14 mouse cellular contexts compared by ENCODE assay signal in the genomic region with DNA sequence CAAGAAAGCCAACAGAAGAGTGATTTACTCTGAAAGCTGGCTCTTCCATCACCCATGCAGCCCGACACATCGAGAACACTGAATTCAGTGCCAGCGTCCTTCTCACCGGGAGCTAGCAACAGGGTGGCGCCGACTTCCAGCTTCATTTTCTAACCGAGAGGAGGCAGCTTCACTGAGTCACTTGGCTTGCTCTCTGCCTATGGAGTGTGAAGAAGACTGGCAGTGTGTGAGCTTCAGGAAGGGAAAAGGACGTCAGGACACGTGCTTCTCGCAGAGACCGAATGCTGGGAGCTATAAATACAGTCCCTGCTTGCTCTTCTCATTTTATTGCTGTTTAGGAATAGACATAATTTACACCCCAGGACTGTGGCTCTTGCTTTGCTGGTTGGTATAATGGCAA.
DNase-seq lines count a peak whose midpoint lies in the region; ATAC-seq lines count a peak whose summit lies in the region.
"Had no signal": no experiment of that assay in that cellular context is flagged by ENCODE, and none has a peak within 500 bp of the region (broad histone marks: within the 10 kb centered on the region; RNA-seq: fewer than 3 reads in every experiment).

No protein-coding gene starts in this region.

- no peaks in the 10 kb centered on the region for H3K4me1 ChIP-seq in midbrain, embryonic 14.5 days (ENCODE audit: control insufficient read depth, insufficient read depth, low read length)
- H3K4me1 ChIP-seq: liver, embryonic 13.5 days; stomach, embryonic 15.5 days had no signal

- ATAC-seq in midbrain, embryonic 14.5 days (ENCODE audit: low FRiP score, low TSS enrichment) = no peak
- ATAC-seq: midbrain, embryonic 16.5 days had no signal

- intact Hi-C loops in left cerebral cortex, postnatal 4 days (cut with DNase I) = no loop called here

- no peaks in the 10 kb centered on the region for H3K27me3 ChIP-seq in midbrain, embryonic 14.5 days (ENCODE audit: control insufficient read depth, insufficient read depth, low read length)
- H3K27me3 ChIP-seq: liver, embryonic 13.5 days; stomach, embryonic 15.5 days had no signal

- no peak overlapping the region for H3K27ac ChIP-seq in midbrain, embryonic 14.5 days (replicated peaks; ENCODE audit: low read depth, low read length)
- H3K27ac ChIP-seq: liver, embryonic 13.5 days; stomach, embryonic 15.5 days had no signal

- peak; percentile 66 for DNase-seq in left cerebral cortex, adult 11 months (ENCODE audit: low spot score)
- DNase-seq in left cerebral cortex, postnatal 4 days = no peak
- DNase-seq in frontal cortex, postnatal 36 days (ENCODE audit: low spot score in 2 of 2) = peak; percentile 77 to 86
- peak; percentile 75 to 81 for DNase-seq in left cerebral cortex, adult 9 months (ENCODE audit: low spot score in 2 of 2)
- DNase-seq in right cerebral cortex, postnatal 36 days (ENCODE audit: low spot score in 2 of 2) = peak; percentile 72 to 81
- no peak for DNase-seq in midbrain, embryonic 14.5 days
- no peak for DNase-seq in natural killer cell, adult 2 months (ENCODE audit: low spot score in 2 of 2)
- DNase-seq in adrenal gland, postnatal 4 days (ENCODE audit: low spot score in 2 of 2) = no peak
- DNase-seq: kidney, postnatal 36 days; liver, embryonic 13.5 days; lung, postnatal 36 days had no signal

- no peak overlapping the region for H3K4me2 ChIP-seq in midbrain, embryonic 14.5 days (ENCODE audit: low read length)
- H3K4me2 ChIP-seq: heart, embryonic 11.5 days; liver, embryonic 13.5 days; stomach, embryonic 15.5 days had no signal

- H3K9me3 ChIP-seq in midbrain, embryonic 14.5 days (ENCODE audit: control insufficient read depth, low read length) = no peaks in the 10 kb centered on the region
- H3K9me3 ChIP-seq: liver, embryonic 13.5 days; stomach, embryonic 15.5 days had no signal

- no peak overlapping the region for H3K4me3 ChIP-seq in midbrain, embryonic 14.5 days (replicated peaks; ENCODE audit: low read depth, low read length)
- H3K4me3 ChIP-seq: liver, embryonic 13.5 days; stomach, embryonic 15.5 days had no signal

- no peak overlapping the region for H3K9ac ChIP-seq in midbrain, embryonic 14.5 days (replicated peaks; ENCODE audit: low read length)
- H3K9ac ChIP-seq: liver, embryonic 13.5 days; stomach, embryonic 15.5 days had no signal

- WGBS in midbrain, embryonic 14.5 days = 84% methylated on average over 11 of the region's 11 CpGs

- H3K36me3 ChIP-seq in midbrain, embryonic 14.5 days (ENCODE audit: control insufficient read depth, insufficient read depth, low read length) = no peaks in the 10 kb centered on the region
- H3K36me3 ChIP-seq: liver, embryonic 13.5 days; stomach, embryonic 15.5 days had no signal

Comparison
In these comparisons a context has a peak if more than half of its experiments do, and no peak if none do; other contexts are left out.
1. DNase-seq: peak in left cerebral cortex, adult 11 months (single experiment), frontal cortex, postnatal 36 days (2 of 2), left cerebral cortex, adult 9 months (2 of 2) and right cerebral cortex, postnatal 36 days (2 of 2); none in left cerebral cortex, postnatal 4 days (single experiment), midbrain, embryonic 14.5 days (single experiment), natural killer cell, adult 2 months (0 of 2) and adrenal gland, postnatal 4 days (0 of 2).